Mouse (Mus musculus): Measurements from ENCODE around the gene Ankrd27. TPM values are rescaled to one million over a fixed set of nuclear protein-coding genes. Genes with fewer than 3 reads are reported as not detected.

Ankrd27 gene
- total RNA-seq (2014; fragmentation: Nextera tagmentation), result 130 and 163 TPM in 2 replicates
- total RNA-seq (2017), result 247 and 248 TPM in 2 replicates
- polyA plus RNA-seq (2012), result 165 and 202 TPM in 2 replicates

DNA sequence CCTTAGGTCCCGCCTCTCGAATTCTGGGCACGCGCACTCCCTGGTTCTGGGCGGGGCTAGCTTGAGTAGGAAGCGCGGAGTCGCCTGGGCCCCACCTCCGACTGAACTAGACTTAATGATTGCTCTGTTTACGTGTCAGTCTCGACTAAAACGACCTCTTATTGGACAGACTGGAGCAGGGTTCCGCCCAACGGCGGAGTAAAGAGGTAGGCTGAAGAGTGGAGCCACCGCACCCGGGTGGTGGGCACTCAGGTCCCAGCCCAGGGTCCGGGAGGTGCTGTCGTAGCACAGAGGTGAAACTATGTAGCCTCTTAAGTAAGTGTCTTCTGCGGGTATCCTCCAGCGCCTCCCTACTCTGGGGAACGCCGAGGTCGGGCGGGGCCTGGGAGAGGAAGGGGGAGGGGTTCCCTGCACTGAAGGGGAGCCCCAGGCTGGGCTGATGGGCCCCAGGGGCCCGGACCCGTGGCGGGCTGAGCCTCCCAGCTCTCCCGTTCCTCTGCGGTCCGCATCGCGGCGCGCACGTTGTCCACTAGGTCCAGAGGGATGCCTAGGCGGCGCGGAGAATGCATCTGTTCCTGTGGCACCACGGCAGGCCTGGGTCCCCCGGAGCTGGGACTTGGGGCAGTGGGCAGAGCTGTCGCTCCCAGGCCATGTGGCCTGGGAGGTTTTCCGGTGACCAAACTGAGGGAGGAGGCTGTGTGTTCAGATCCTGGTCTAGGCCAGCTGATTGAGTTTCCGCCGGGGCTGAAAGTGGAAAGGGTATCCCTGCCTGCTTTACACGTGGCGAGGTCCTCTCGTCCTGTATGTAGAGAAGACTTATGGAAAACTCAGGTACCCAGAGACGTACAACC, at the start of gene Ankrd27:
Gene Ankrd27 (plus strand): TSS at position 190 of the 851 bp plus-strand sequence.
- Histone ChIP-seq H3K4me3 (ENCODE audit: low read depth, low read length) (peak within 1 kb of the TSS; percentile 95), H3K4me1 (ENCODE audit: insufficient read depth, low read depth, low read length) (peaks cover 73% of the 10 kb centered on the region)

DNA sequence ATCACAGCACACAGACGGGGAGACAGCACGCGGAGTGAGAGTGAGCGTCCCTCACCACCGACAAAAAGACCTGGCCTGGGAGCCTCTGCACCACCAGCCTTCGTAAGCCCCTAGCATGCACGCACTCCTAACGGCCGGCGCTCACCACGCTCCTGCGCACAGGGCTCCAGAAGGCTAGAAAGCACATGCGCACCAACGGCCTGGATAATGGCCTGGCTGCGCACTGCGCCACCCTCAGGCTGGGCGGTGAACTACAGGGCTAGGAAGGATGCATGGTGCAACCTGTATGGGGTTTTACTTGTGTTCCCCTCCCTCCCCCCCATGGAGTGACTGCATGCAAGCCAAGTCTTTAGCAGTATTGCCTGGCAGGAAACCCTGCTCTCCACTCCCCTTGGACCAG, 48.5 kb upstream of the Ankrd27 start, which contains the start of gene Tdrd12:
Gene Tdrd12 (minus strand): TSS at position 184 of the 400 bp plus-strand sequence.
- no peak for DNase-seq (ENCODE audit: low spot score)
- Histone ChIP-seq H3K4me3 (ENCODE audit: low read depth, low read length) (no peak within 1 kb of the TSS), H3K9me3 (replicated peaks) (no peaks in the 10 kb centered on the region), H3K36me3 (replicated peaks) (no peaks in the 10 kb centered on the region), H3K4me1 (ENCODE audit: insufficient read depth, low read depth, low read length) (0 out of 2 replicates have a peak, but pooled peaks cover 2% of the 10 kb centered on the region), H3K27me3 (ENCODE audit: insufficient read depth, low read length) (peaks cover 6% of the 10 kb centered on the region; the same call in 1 of the 2 replicates)
- ATAC-seq (ENCODE audit: extremely low read depth, insufficient number of reproducible peaks, low FRiP score, poor library complexity, severe bottlenecking), result no peak
- TF ChIP-seq CTCF (IDR thresholded peaks at IDR 0.05; ENCODE audit: low read depth, low read length) (0 out of 2 replicates have a peak, but pooled peaks have one; percentile 18), GATA2 (IDR thresholded peaks at IDR 0.05; ENCODE audit: borderline replicate concordance, low read depth, low read length) (no peak), GATA1 (IDR thresholded peaks at IDR 0.05; ENCODE audit: borderline replicate concordance, low read length) (no peak), TAL1 (conservative IDR thresholded peaks at IDR 0.05; ENCODE audit: low read depth, low read length) (no peak)

More for the DNA sequence above, at the start of gene Ankrd27:
- ATAC-seq (ENCODE audit: extremely low read depth, insufficient number of reproducible peaks, low FRiP score, poor library complexity, severe bottlenecking) (peak; percentile 72), DNase-seq (ENCODE audit: low spot score) (peak; percentile 85)
- peaks cover 15% of the 10 kb centered on the region; the same call in 1 of the 2 replicates for H3K27me3 ChIP-seq (ENCODE audit: insufficient read depth, low read length)
- no peaks in the 10 kb centered on the region; the same call in 1 of the 2 replicates for H3K9me3 ChIP-seq (replicated peaks)
- peaks cover 24% of the 10 kb centered on the region for H3K36me3 ChIP-seq (replicated peaks)
- TF ChIP-seq GATA1 (IDR thresholded peaks at IDR 0.05; ENCODE audit: borderline replicate concordance, low read length) (no peak), POLR2AphosphoS5 (IDR thresholded peaks at IDR 0.05; ENCODE audit: insufficient replicate concordance, low read depth, low read length) (no peak), TAL1 (conservative IDR thresholded peaks at IDR 0.05; ENCODE audit: low read depth, low read length) (no peak), GATA2 (IDR thresholded peaks at IDR 0.05; ENCODE audit: borderline replicate concordance, low read depth, low read length) (no peak), CTCF (IDR thresholded peaks at IDR 0.05; ENCODE audit: low read depth, low read length) (no peak)

DNA sequence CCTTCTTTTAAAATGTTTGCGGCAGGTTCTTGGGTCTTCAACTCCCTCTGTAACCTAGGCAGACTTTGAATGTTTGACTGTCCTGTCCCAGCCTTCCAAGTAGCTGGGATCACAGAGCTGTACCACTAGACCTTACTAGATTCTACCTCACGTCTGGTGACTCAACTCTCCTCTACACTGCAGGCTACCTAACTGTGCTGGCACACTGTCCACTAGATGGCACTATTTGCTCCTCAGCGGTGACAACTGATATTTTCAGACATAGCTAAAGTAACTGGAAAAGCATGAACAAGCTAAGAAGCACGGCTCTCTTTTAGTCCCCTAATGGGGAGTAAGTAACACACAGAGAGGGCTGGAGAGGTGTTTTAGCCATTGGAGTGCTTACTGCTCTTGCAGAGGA, 40.2 kb upstream of the Ankrd27 start:
- Histone ChIP-seq H3K4me1 (ENCODE audit: insufficient read depth, low read depth, low read length) (peaks cover 3% of the 10 kb centered on the region; the same call in 1 of the 2 replicates), H3K9me3 (replicated peaks) (no peaks in the 10 kb centered on the region), H3K36me3 (replicated peaks) (peaks cover 56% of the 10 kb centered on the region), H3K4me3 (ENCODE audit: low read depth, low read length) (no peak overlapping the region), H3K27me3 (ENCODE audit: insufficient read depth, low read length) (no peaks in the 10 kb centered on the region)
- ATAC-seq (ENCODE audit: extremely low read depth, insufficient number of reproducible peaks, low FRiP score, poor library complexity, severe bottlenecking) (peak; percentile 85), DNase-seq (ENCODE audit: low spot score) (peak; percentile 43)
- no peak for TF ChIP-seq GATA2 (IDR thresholded peaks at IDR 0.05; ENCODE audit: borderline replicate concordance, low read depth, low read length)
- TF ChIP-seq CTCF (IDR thresholded peaks at IDR 0.05; ENCODE audit: low read depth, low read length), result peak; percentile 78

DNA sequence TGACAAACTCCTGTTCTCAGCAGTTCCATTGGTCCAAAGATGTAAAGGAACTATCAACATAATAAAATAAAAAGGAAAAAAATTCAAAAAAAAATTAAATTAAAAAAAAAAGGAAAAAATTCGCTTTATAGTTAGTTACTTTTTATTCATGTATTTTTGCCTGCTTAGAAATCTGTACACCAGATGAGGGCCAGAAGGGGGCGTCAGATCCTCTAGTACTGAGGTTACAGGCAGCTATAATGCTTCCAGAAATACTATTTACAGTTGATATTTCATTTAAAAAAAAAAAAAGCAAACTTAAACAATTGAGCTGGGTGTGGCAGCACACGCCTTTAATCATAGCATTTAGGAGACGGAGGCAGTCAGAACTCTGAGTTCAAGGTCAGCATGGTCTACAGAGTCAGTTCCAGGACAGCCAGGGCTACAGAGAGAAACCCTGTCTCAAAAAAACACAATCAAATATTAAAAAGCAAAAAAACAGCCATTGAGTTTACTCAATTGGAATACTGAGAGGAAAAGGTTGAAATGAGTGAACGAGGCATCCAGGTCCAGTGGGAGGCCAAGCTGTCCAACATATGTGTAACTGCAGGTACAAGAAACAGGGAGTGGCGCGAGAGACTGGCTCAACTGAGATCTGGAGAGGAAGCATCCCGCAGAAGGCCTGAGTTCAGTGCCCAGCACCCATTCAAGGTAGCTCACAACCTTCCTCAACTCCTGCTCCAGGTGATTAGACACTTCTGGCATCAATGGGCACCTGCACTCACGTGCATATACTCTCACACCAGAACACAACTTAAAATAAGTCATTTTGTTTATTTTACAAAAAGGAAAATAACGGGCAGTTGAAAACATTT, 32.1 kb upstream of the Ankrd27 start:
- no peaks in the 10 kb centered on the region for H3K9me3 ChIP-seq (replicated peaks)
- H3K4me1 ChIP-seq (ENCODE audit: insufficient read depth, low read depth, low read length), result peaks cover 57% of the 10 kb centered on the region
- no peak for ATAC-seq (ENCODE audit: extremely low read depth, insufficient number of reproducible peaks, low FRiP score, poor library complexity, severe bottlenecking)
- H3K36me3 ChIP-seq (replicated peaks), result peaks cover 42% of the 10 kb centered on the region
- DNase-seq (ENCODE audit: low spot score), result no peak
- no peak for TF ChIP-seq CTCF (IDR thresholded peaks at IDR 0.05; ENCODE audit: low read depth, low read length)
- no peak for TF ChIP-seq TAL1 (conservative IDR thresholded peaks at IDR 0.05; ENCODE audit: low read depth, low read length)
- no peak for TF ChIP-seq POLR2AphosphoS5 (IDR thresholded peaks at IDR 0.05; ENCODE audit: insufficient replicate concordance, low read depth, low read length)
- TF ChIP-seq GATA1 (IDR thresholded peaks at IDR 0.05; ENCODE audit: borderline replicate concordance, low read length), result no peak
- TF ChIP-seq GATA2 (IDR thresholded peaks at IDR 0.05; ENCODE audit: borderline replicate concordance, low read depth, low read length), result no peak
- H3K4me3 ChIP-seq (ENCODE audit: low read depth, low read length), result peak overlapping the region; percentile 87
- H3K27me3 ChIP-seq (ENCODE audit: insufficient read depth, low read length), result no peaks in the 10 kb centered on the region

DNA sequence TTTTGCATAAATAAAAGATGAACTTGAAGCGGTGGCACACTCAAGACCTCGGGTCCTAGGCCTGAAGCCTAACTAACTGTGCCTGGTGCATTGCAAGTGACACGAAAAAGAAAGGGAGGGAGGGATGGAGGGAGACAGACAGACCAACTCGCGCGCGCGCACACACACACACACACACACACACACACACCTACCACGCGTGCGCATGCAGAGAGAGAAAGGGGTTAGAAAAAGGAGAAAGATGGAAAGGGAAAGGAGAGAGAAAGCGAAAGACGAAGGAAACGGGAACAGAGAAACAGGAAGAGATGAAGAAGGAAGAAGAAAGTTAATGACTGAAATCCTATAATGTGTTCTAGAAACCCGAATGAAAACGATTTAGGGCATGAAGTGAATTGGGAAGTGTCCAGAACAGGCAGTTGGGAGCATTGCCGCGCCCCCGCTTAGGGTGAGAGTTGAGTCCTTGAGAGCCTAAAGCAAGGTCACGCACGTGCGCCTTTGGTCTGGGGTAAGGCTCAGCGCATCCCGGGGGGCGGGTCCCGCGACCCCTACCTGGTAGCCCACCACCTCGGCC, 31.4 kb upstream of the Ankrd27 start:
- Histone ChIP-seq H3K27me3 (ENCODE audit: insufficient read depth, low read length) (no peaks in the 10 kb centered on the region), H3K4me1 (ENCODE audit: insufficient read depth, low read depth, low read length) (peaks cover 64% of the 10 kb centered on the region), H3K9me3 (replicated peaks) (no peaks in the 10 kb centered on the region), H3K36me3 (replicated peaks) (peaks cover 35% of the 10 kb centered on the region), H3K4me3 (ENCODE audit: low read depth, low read length) (peak overlapping the region; percentile 87)
- DNase-seq (ENCODE audit: low spot score), result peak; percentile 20
- no peak for TF ChIP-seq TAL1 (conservative IDR thresholded peaks at IDR 0.05; ENCODE audit: low read depth, low read length)
- no peak for TF ChIP-seq GATA1 (IDR thresholded peaks at IDR 0.05; ENCODE audit: borderline replicate concordance, low read length)
- TF ChIP-seq GATA2 (IDR thresholded peaks at IDR 0.05; ENCODE audit: borderline replicate concordance, low read depth, low read length), result no peak
- TF ChIP-seq POLR2AphosphoS5 (IDR thresholded peaks at IDR 0.05; ENCODE audit: insufficient replicate concordance, low read depth, low read length), result no peak
- no peak for TF ChIP-seq CTCF (IDR thresholded peaks at IDR 0.05; ENCODE audit: low read depth, low read length)
- ATAC-seq (ENCODE audit: extremely low read depth, insufficient number of reproducible peaks, low FRiP score, poor library complexity, severe bottlenecking), result no peak
